Comparison of ENCODE assay signal across 14 mouse cellular contexts in the genomic region with DNA sequence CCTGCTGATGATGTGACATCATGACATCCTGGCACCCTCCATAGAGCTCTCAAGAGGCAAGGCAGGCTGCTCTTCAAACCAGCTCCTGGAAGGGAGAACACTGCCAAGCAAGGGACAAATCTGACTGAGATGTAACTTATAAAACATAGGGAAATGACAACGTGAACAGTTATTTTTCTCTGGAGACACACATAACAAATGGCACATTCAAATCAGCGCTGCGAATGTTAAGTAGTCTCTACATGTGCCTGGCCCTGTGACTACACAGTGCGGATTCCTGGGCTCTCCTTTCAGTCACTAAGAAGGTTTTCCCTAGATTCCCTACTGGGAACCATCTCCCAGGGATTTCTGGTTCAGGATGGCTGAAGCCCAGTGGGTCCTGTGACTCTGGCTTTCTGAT.
DNase-seq lines count a peak whose midpoint lies in the region; ATAC-seq and TF ChIP-seq lines count a peak whose summit lies in the region.
"Had no signal": no experiment of that assay in that cellular context is flagged by ENCODE, and none has a peak within 500 bp of the region (broad histone marks: within the 10 kb centered on the region; RNA-seq: fewer than 3 reads in every experiment).

No protein-coding gene starts in this region.

- no peak overlapping the region for H3K4me3 ChIP-seq in heart, embryonic 10.5 days
- no peak overlapping the region for H3K4me3 ChIP-seq in heart, embryonic 11.5 days (ENCODE audit: low read depth, low read length)
- no peak overlapping the region for H3K4me3 ChIP-seq in forebrain, embryonic 14.5 days (ENCODE audit: low read depth, low read length)
- no peak overlapping the region for H3K4me3 ChIP-seq in hindbrain, postnatal 0 days (ENCODE audit: low read length)
- no peak overlapping the region for H3K4me3 ChIP-seq in neural tube, embryonic 14.5 days (ENCODE audit: low read depth, low read length)
- H3K4me3 ChIP-seq: liver, embryonic 15.5 days; myocyte had no signal

- no peak overlapping the region for H3K27ac ChIP-seq in heart, embryonic 10.5 days
- H3K27ac ChIP-seq in heart, embryonic 11.5 days (ENCODE audit: low read depth, low read length) = no peak overlapping the region
- H3K27ac ChIP-seq in forebrain, embryonic 14.5 days (ENCODE audit: low read depth, low read length) = peak overlapping the region; percentile 88
- H3K27ac ChIP-seq in hindbrain, postnatal 0 days = peak overlapping the region; percentile 83
- H3K27ac ChIP-seq in neural tube, embryonic 14.5 days (ENCODE audit: low read depth, low read length) = peak overlapping the region; percentile 92
- H3K27ac ChIP-seq: liver, embryonic 15.5 days had no signal

- H3K4me2 ChIP-seq in heart, embryonic 11.5 days = no peak overlapping the region
- no peak overlapping the region for H3K4me2 ChIP-seq in forebrain, embryonic 14.5 days (ENCODE audit: low read length)
- H3K4me2 ChIP-seq in hindbrain, postnatal 0 days (ENCODE audit: low read depth, low read length) = no peak overlapping the region
- no peak overlapping the region for H3K4me2 ChIP-seq in neural tube, embryonic 14.5 days (ENCODE audit: low read depth, low read length)
- H3K4me2 ChIP-seq: liver, embryonic 15.5 days had no signal

- no peaks in the 10 kb centered on the region for H3K27me3 ChIP-seq in heart, embryonic 10.5 days (ENCODE audit: insufficient read depth, poor library complexity, severe bottlenecking)
- no peaks in the 10 kb centered on the region for H3K27me3 ChIP-seq in heart, embryonic 11.5 days (ENCODE audit: control insufficient read depth, insufficient read depth, low read length)
- H3K27me3 ChIP-seq in forebrain, embryonic 14.5 days (replicated peaks; ENCODE audit: control insufficient read depth, insufficient read depth, low read length) = no peaks in the 10 kb centered on the region
- H3K27me3 ChIP-seq in hindbrain, postnatal 0 days (ENCODE audit: insufficient read depth, low read length) = no peaks in the 10 kb centered on the region
- no peaks in the 10 kb centered on the region for H3K27me3 ChIP-seq in neural tube, embryonic 14.5 days (ENCODE audit: control insufficient read depth, insufficient read depth, low read length)

- DNase-seq in heart, embryonic 10.5 days (ENCODE audit: low spot score) = peak; percentile 51
- DNase-seq in forebrain, embryonic 14.5 days (ENCODE audit: low spot score) = peak; percentile 24
- DNase-seq in hindbrain, postnatal 0 days (ENCODE audit: low spot score) = peak; percentile 26
- no peak for DNase-seq in layer of hippocampus, postnatal 36 days
- DNase-seq in thymus, postnatal 10 days (ENCODE audit: low spot score in 2 of 2) = no peak
- DNase-seq: adrenal gland, postnatal 25 days; cerebellum, adult 11 months; kidney, adult 9 months; lung, postnatal 36 days had no signal

- ATAC-seq in heart, embryonic 11.5 days (replicated peaks; ENCODE audit: insufficient number of reproducible peaks, low FRiP score, low TSS enrichment) = no peak
- ATAC-seq in forebrain, embryonic 14.5 days = no peak
- ATAC-seq in hindbrain, postnatal 0 days = peak; percentile 32; the same call in 1 of the 2 replicates
- ATAC-seq in neural tube, embryonic 14.5 days (ENCODE audit: low read depth) = no peak
- ATAC-seq in inflammation-experienced regulatory T-cells, adult 6 months = no peak

- TF ChIP-seq CTCF in hindbrain, postnatal 0 days (IDR thresholded peaks at IDR 0.05; ENCODE audit: low read depth) = no peak

- H3K4me1 ChIP-seq in heart, embryonic 10.5 days = peaks cover 10% of the 10 kb centered on the region
- H3K4me1 ChIP-seq in heart, embryonic 11.5 days (ENCODE audit: control insufficient read depth, insufficient read depth, low read length) = peaks cover 4% of the 10 kb centered on the region
- H3K4me1 ChIP-seq in forebrain, embryonic 14.5 days (ENCODE audit: control insufficient read depth, insufficient read depth, low read length) = peaks cover 31% of the 10 kb centered on the region
- H3K4me1 ChIP-seq in hindbrain, postnatal 0 days (ENCODE audit: insufficient read depth, low read length) = peaks cover 10% of the 10 kb centered on the region; the same call in 1 of the 2 replicates
- peaks cover 29% of the 10 kb centered on the region for H3K4me1 ChIP-seq in neural tube, embryonic 14.5 days (ENCODE audit: control insufficient read depth, insufficient read depth, low read length)
- H3K4me1 ChIP-seq: liver, embryonic 15.5 days had no signal

- H3K9ac ChIP-seq in heart, embryonic 11.5 days (ENCODE audit: low read depth, low read length) = no peak overlapping the region
- H3K9ac ChIP-seq in forebrain, embryonic 14.5 days (ENCODE audit: low read length) = no peak overlapping the region
- no peak overlapping the region for H3K9ac ChIP-seq in hindbrain, postnatal 0 days (replicated peaks; ENCODE audit: low read length)
- H3K9ac ChIP-seq in neural tube, embryonic 14.5 days (replicated peaks; ENCODE audit: low read depth, low read length) = no peak overlapping the region
- H3K9ac ChIP-seq: liver, embryonic 15.5 days had no signal

- no peaks in the 10 kb centered on the region for H3K9me3 ChIP-seq in heart, embryonic 10.5 days
- H3K9me3 ChIP-seq in heart, embryonic 11.5 days (replicated peaks; ENCODE audit: control insufficient read depth, low read length) = no peaks in the 10 kb centered on the region
- H3K9me3 ChIP-seq in forebrain, embryonic 14.5 days (replicated peaks; ENCODE audit: control insufficient read depth, low read length) = no peaks in the 10 kb centered on the region
- H3K9me3 ChIP-seq in hindbrain, postnatal 0 days (ENCODE audit: low read length) = no peaks in the 10 kb centered on the region
- H3K9me3 ChIP-seq in neural tube, embryonic 14.5 days (ENCODE audit: control insufficient read depth, low read length) = no peaks in the 10 kb centered on the region
- H3K9me3 ChIP-seq: liver, embryonic 15.5 days had no signal

- no peaks in the 10 kb centered on the region for H3K36me3 ChIP-seq in heart, embryonic 10.5 days
- H3K36me3 ChIP-seq in heart, embryonic 11.5 days (ENCODE audit: control insufficient read depth, insufficient read depth, low read length) = no peaks in the 10 kb centered on the region
- no peaks in the 10 kb centered on the region for H3K36me3 ChIP-seq in forebrain, embryonic 14.5 days (ENCODE audit: control insufficient read depth, insufficient read depth, low read length)
- H3K36me3 ChIP-seq in hindbrain, postnatal 0 days (ENCODE audit: insufficient read depth, low read length) = no peaks in the 10 kb centered on the region
- H3K36me3 ChIP-seq in neural tube, embryonic 14.5 days (ENCODE audit: control insufficient read depth, insufficient read depth, low read length) = no peaks in the 10 kb centered on the region
- H3K36me3 ChIP-seq: liver, embryonic 15.5 days had no signal

- WGBS in heart, embryonic 10.5 days = 85% methylated on average over 4 of the region's 4 CpGs
- 89% methylated on average over 4 of the region's 4 CpGs for WGBS in heart, embryonic 11.5 days (ENCODE audit: insufficient replicate concordance)
- WGBS in forebrain, embryonic 14.5 days = 60% methylated on average over 4 of the region's 4 CpGs
- WGBS in hindbrain, postnatal 0 days = 27% methylated on average over 4 of the region's 4 CpGs
- WGBS in neural tube, embryonic 14.5 days = 30% methylated on average over 4 of the region's 4 CpGs

Comparison
In these comparisons a context has a peak if more than half of its experiments do, and no peak if none do; other contexts are left out.
1. DNase-seq: peak in heart, embryonic 10.5 days (single experiment), forebrain, embryonic 14.5 days (single experiment) and hindbrain, postnatal 0 days (single experiment); none in layer of hippocampus, postnatal 36 days (0 of 2) and thymus, postnatal 10 days (0 of 2).
2. H3K27ac ChIP-seq: peak in forebrain, embryonic 14.5 days (single experiment), hindbrain, postnatal 0 days (single experiment) and neural tube, embryonic 14.5 days (single experiment); none in heart, embryonic 10.5 days (single experiment) and heart, embryonic 11.5 days (single experiment).